Mouse (Mus musculus): ENCODE data around the gene Lrig3. TPM values are rescaled to one million over a fixed set of nuclear protein-coding genes. Genes with fewer than 3 reads are reported as not detected.

Lrig3 gene
- polyA plus RNA-seq, 2 experiments from 2014 or later: 0.16 TPM

GRCm38 (mm10) chr10:126002818-126003506 is 37.0 kb downstream of the Lrig3 start:
- ATAC-seq: no peak

DNA sequence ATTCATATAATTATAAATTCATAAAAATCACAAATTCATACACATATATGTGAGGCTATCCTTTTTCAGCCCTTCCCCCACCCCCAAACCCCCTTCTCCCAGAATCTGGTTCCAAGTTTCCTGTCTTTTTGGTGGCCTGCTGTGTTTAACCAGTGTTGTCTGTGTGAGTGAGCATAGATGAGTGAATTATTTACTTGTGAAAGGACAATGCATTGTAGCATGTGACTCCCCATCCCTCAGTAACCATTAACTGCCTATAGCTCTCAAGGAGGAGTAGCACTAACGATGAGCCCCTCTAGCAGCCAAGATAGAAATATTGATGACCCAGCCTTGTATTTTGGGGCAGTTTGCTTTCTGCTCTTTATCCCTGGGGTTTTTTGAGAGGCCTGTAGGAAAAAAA is 37.9 kb downstream of the Lrig3 start:
- ATAC-seq: no peak

- ATAC-seq: no peak
These were observed 47.7 kb downstream of the Lrig3 start for GRCm38 (mm10) chr10:126013667-126014066.

- no peak for ATAC-seq
These were observed 48.7 kb downstream of the Lrig3 start for GRCm38 (mm10) chr10:126014673-126015072.

- ATAC-seq: no peak
These were observed 49.7 kb downstream of the Lrig3 start for GRCm38 (mm10) chr10:126015644-126016043.

DNA sequence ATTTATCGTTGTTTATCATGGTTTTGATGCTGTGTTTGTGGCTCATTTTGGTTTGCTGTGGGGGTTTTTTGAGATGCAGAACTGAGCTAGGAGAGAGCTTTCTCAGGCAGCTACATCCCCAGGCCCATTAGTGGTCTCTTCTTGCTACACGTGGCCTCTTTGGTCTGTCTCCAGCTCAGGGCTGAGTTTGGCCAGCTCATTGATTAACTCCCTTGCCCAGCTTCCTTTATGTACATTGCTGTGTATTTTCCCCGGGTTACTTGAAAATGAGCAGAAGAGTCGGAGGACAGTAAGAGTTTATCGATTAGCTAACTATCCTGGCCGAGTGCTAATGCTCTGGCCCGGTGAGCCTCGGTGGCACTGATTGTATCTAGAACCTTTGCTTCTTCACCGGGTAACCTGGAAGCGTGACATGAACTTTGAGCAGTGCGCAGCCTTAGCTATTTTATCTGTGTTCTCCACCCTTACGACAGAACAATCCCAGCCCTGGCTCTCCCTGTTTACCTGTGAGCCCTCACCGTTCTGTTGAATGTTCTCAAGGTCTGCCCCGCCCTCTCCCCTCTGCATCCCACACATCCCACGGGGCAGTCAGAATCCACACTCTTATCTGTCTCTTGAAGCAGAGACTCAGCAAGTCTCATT is 53.5 kb downstream of the Lrig3 start:
- no peak for ATAC-seq

GRCm38 (mm10) chr10:126028574-126029440 is 62.8 kb downstream of the Lrig3 start:
- no peak for ATAC-seq

DNA sequence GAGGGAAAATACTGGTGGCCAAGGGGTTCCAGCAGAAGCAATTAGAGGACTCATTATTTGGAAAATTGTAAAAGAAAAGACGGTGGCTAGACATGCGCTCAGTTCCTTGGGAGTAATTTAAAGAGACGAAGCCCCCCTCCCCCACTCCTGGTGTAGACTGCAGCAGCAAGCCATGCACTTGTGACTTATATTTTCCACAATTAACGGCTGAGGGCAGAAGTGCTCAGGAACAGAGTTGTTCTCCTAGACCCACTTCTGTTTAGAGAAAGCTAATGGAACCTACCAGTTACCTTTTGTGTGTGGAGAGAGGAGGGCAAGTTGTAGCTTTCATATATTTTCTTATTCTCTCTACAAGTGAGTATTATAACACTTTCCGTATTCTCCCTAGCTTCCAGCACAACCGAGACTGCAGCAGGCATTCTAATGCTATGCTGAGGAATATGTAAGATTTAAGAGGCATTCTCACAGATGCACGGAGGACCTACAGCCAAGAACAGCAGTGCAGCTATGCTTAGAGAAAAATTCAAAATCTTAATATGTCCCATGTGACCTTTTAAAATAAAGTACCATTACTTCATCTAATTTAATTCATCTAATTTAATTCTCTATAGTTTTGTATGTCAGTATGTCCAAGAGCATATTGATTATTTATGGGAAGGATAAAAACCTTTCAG is 63.6 kb downstream of the Lrig3 start:
- no peak for ATAC-seq

- ATAC-seq: no peak
These were observed 90.9 kb downstream of the Lrig3 start for GRCm38 (mm10) chr10:126056881-126057280.

DNA sequence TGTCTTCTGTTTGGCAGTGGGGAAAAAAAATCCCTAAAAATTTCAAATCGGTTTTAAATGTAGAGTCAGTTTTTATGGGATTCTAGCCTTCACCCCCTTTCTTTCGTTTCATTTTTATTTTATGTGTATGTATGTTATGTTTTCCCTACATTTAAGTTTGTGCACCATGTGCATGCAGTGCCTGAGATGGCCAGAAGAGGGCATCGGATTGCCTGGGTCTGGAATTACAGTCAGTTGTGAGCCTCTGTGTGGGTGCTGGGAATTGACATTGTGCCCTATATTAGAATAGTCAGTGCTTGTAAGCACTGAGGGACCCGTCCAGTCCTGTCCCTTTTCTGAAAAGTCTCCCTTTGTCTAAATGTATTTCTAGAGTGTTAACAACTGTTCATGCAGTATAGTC is 96.8 kb downstream of the Lrig3 start:
- no peak for ATAC-seq
